Mouse (Mus musculus): ENCODE results near the gene Sec24b.

Gene Sec24b

GRCm38 (mm10) chr3:130054587-130054986, 6.8 kb downstream of the Sec24b start:
- no peak for DNase-seq

- DNase-seq: no peak
These were observed 7.8 kb downstream of the Sec24b start for GRCm38 (mm10) chr3:130053340-130054066.

GRCm38 (mm10) chr3:130052541-130053298, 8.6 kb downstream of the Sec24b start:
- no peak for DNase-seq

GRCm38 (mm10) chr3:130052116-130052515, 9.2 kb downstream of the Sec24b start:
- DNase-seq: no peak

- DNase-seq: no peak
These were observed 20.6 kb downstream of the Sec24b start for GRCm38 (mm10) chr3:130040711-130041110.

GRCm38 (mm10) chr3:130040017-130040416, 21.3 kb downstream of the Sec24b start:
- no peak for DNase-seq

- no peak for DNase-seq
These were observed 32.6 kb downstream of the Sec24b start for GRCm38 (mm10) chr3:130028741-130029140.

GRCm38 (mm10) chr3:130026181-130026580, 35.2 kb downstream of the Sec24b start:
- peak; percentile 40 for DNase-seq

- no peak for DNase-seq
These were observed 35.8 kb downstream of the Sec24b start for GRCm38 (mm10) chr3:130025556-130025955.

GRCm38 (mm10) chr3:130012943-130013342, 48.4 kb downstream of the Sec24b start:
- DNase-seq: no peak

GRCm38 (mm10) chr3:130011236-130011635, 50.1 kb downstream of the Sec24b start:
- DNase-seq: no peak

GRCm38 (mm10) chr3:130006141-130006540, 55.2 kb downstream of the Sec24b start:
- no peak for DNase-seq

- DNase-seq: no peak
These were observed 60.4 kb downstream of the Sec24b start for GRCm38 (mm10) chr3:130000926-130001325.

GRCm38 (mm10) chr3:129998526-129998925, 62.8 kb downstream of the Sec24b start:
- no peak for DNase-seq

- no peak for DNase-seq
These were observed 63.4 kb downstream of the Sec24b start for GRCm38 (mm10) chr3:129998001-129998400.

GRCm38 (mm10) chr3:129997324-129997723, 64.0 kb downstream of the Sec24b start:
- DNase-seq: no peak

GRCm38 (mm10) chr3:129987297-129987696, 74.1 kb downstream of the Sec24b start:
- no peak for DNase-seq

- no peak for DNase-seq
These were observed 76.0 kb downstream of the Sec24b start for GRCm38 (mm10) chr3:129985335-129985734.

- no peak for DNase-seq
These were observed 76.6 kb downstream of the Sec24b start for GRCm38 (mm10) chr3:129984797-129985196.

GRCm38 (mm10) chr3:129982271-129982670, 79.1 kb downstream of the Sec24b start:
- no peak for DNase-seq

GRCm38 (mm10) chr3:129981756-129982155, 79.6 kb downstream of the Sec24b start:
- no peak for DNase-seq

GRCm38 (mm10) chr3:129979510-129979909, 81.8 kb downstream of the Sec24b start:
- DNase-seq: no peak

GRCm38 (mm10) chr3:129978716-129979115, 82.6 kb downstream of the Sec24b start:
- no peak for DNase-seq

- no peak for DNase-seq
These were observed 85.0 kb downstream of the Sec24b start for GRCm38 (mm10) chr3:129976317-129976716.

All from cerebellum, adult 9-11 months (tissue).